Mouse (Mus musculus): ENCODE data around the gene Zfp622. TPM values are rescaled to one million over a fixed set of nuclear protein-coding genes. Genes with fewer than 3 reads are reported as not detected.

Zfp622 gene
- polyA plus RNA-seq (2014; fragmentation: Illumina TruSeq; extraction: RNeasy Lipid Tissue Mini Kit (QIAGEN cat#74804)): 13.6 TPM

DNA sequence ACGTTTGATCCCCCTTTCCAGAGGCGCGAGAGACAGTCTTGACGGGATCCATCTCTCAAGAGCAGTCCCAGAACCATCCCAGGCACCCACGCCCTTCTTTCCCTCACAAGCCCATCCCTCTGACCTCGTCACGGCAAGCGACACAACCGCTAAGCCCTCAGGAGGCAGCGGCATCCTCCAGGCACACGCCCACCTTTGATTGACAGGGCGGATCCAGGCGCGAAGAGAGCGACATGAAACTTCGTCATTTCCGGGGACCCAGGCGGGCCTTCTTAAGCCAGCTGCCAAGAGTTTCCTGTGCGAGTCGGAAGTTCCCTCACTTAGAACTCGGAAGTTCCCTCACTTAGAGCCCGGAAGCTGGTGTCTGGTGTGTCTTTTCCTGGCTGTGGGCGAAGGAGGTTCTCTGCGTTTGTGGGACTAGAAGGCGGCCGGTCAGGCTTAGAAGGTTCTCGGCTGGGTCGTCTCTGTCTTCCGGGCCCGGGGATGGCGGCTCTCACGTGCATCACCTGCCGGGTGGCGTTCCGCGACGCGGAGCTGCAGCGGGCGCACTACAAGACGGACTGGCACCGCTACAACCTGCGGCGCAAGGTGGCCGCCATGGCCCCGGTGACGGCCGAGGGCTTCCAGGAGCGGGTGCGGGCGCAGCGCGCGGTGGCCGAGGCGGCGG, at the start of gene Zfp622:
Gene Zfp622, plus strand, starts transcription at position 300 of the 667 bp plus-strand sequence.

Other genes with a start within 250 kb of the Zfp622 start
- 48.1 TPM for gene Retreg1, start 141.2 kb upstream of the Zfp622 start, polyA plus RNA-seq (2014; fragmentation: Illumina TruSeq; extraction: RNeasy Lipid Tissue Mini Kit (QIAGEN cat#74804))

Measured in ovary, adult 10 weeks (tissue).